Mouse (Mus musculus): Measurements from ENCODE around the gene Tgm2.

Tgm2 gene

DNA sequence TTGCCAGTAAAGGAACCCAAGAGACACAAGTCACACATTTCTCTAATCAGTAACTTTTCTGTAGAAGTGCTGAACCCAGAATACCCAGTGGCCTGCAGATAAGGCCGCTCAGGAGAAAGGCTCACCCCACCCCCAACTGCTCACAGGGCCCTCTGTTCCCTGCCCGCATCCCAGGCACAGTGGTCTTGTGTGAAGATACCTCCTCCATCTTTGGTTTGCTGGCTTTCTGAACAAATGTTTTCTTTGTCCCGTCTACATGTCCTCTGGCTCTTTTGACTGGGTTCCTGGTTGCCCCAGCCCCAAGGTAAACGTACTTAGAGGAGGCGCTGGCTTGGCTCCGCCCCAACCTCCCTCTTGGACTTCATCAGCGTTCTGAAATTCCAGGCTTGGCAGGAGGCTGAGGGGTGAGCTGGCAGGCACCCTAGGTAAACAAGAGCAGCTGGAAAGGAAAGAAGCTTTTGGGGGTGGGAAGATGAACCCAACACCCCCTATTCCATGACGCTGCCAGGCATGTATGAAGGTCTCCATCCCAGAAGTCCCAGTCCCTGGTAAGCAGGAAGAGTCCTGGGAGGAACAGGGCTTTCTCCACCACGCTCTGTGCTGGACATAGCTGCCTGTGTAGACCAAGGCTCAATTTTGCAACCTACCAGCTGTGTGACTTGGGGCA lies 32.5 kb downstream of the Tgm2 start:
- DNase-seq (ENCODE audit: low spot score): no peak

- DNase-seq (ENCODE audit: low spot score): no peak
Observed at GRCm38 (mm10) chr2:158109516-158109915, 36.7 kb downstream of the Tgm2 start.

GRCm38 (mm10) chr2:158106947-158107587 lies 39.2 kb downstream of the Tgm2 start:
- DNase-seq (ENCODE audit: low spot score): no peak

DNA sequence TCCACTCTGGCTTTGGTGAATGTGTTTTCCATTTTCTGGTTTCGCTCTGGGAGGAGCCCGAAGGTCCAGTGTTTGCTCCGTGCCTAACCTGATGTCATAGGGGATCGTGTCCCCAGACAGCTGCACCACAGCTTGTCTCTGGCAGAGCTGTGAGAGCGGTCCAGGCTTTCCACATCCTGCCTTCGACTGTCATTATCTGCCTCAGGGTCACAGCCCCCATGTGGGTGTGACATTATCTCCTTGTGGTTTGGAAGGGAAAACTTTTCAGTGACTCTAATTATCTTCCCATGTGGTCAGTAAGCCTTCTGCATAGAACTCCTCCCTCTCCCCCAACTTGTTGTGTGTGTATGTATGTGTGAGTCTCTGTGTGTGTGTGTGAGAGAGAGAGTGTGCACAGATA lies 40.6 kb downstream of the Tgm2 start:
- DNase-seq (ENCODE audit: low spot score): no peak

- DNase-seq (ENCODE audit: low spot score): no peak
Observed at GRCm38 (mm10) chr2:158104966-158105365, 41.3 kb downstream of the Tgm2 start.

DNA sequence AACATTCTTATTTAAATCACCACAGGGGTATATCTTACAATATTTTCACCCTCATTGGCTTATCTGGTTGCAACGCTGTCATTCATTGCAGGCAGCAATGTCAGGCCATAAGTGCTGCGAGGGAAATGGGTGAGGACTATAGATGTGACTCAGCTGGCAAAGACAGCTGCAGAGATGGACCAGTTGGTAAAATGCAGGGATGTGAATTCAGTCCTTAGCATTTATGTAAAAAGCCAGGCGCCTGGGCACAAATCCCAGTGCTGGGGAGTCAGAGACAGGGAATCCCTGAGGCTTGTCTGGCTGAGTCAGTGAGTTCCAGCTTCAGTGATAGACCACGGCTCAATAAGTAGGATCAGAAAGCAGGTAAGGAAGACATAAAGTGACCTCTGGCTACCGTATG lies 44.5 kb downstream of the Tgm2 start:
- no peak for DNase-seq (ENCODE audit: low spot score)

- DNase-seq (ENCODE audit: low spot score): no peak
Observed at GRCm38 (mm10) chr2:158099537-158099936, 46.7 kb downstream of the Tgm2 start.

DNA sequence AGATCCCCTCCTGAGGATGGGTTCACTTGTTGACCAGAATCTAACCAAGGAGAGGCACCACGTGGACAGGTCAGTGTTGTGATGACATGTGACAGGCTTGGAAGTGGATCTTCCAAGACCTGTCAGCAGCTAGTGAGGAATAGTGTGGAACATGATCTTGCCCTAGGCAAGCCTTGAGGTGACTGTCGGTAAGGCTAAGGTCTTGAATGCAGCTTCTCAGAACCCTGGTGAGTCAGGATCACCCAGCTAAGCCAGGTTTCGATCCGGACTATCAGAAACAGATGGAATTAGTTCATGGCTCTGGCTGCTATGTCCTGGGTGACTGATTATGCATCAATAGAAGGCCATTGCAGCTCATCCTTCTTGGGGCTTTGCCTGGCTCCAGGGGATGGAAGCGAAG lies 47.5 kb downstream of the Tgm2 start:
- no peak for DNase-seq (ENCODE audit: low spot score)

DNA sequence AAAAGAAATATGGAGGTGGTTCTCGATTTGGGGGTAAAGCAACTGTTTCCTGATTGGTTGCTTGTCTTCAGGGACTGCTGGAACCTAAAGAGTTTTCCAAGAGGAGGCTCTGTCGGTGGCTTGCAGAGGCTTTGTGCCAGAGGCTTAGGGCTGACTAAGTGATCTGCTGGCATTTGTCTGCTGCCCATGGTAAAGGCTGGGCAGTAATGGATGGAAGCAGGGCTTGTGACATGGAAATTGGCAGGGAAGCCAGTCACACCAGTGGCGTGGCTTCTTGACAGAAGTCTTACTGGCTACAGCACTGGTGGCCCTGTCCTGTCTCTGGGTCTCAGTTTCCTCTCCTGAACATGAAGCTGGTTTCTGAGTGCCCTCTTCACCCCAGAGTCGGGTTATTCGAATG lies 49.2 kb downstream of the Tgm2 start:
- no peak for DNase-seq (ENCODE audit: low spot score)

DNA sequence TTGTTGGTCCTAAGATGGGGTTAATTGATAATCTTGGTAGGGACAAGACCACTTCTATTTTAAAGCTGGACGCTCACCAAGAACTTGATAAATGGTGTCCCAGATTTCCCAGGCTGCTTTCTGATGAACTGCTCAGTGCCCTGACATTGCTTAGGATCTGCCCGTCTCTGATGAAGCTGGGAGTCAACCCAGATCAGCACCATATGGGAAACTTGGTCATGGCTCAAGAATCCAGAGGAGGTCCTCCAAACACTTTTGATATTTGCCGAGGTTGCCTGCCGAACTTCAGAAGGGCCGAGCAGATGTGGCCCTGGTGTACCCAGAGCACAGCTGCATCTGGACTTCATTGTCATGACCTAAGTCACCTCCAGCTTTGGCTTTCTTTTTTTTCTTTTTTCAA lies 51.4 kb downstream of the Tgm2 start:
- no peak for DNase-seq (ENCODE audit: low spot score)

GRCm38 (mm10) chr2:158094300-158094699 lies 51.9 kb downstream of the Tgm2 start:
- DNase-seq (ENCODE audit: low spot score): no peak

DNA sequence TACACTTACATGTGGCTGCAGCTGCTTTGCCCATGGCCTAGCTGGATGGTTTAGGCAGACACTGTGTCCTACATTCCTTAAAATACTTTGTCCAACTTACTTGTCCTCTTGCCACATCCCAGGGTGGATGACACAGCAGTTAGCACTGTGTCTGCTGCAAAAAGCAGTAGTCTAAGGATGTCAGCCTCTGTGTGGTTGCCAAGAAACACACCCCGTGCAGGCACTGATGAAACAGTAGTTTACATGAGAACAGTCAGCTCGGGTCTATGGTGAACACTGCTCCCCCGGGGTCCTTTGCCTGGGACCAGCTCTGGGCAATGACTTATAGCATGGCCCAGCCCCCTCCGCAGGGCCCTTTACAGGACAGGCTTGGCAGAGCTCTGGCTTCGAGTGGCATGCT lies 52.9 kb downstream of the Tgm2 start:
- no peak for DNase-seq (ENCODE audit: low spot score)

GRCm38 (mm10) chr2:158090096-158090495 lies 56.1 kb downstream of the Tgm2 start:
- no peak for DNase-seq (ENCODE audit: low spot score)

- no peak for DNase-seq (ENCODE audit: low spot score)
Observed at GRCm38 (mm10) chr2:158084486-158084885, 61.8 kb downstream of the Tgm2 start.

- DNase-seq (ENCODE audit: low spot score): no peak
Observed at GRCm38 (mm10) chr2:158080622-158081241, 65.5 kb downstream of the Tgm2 start.

DNA sequence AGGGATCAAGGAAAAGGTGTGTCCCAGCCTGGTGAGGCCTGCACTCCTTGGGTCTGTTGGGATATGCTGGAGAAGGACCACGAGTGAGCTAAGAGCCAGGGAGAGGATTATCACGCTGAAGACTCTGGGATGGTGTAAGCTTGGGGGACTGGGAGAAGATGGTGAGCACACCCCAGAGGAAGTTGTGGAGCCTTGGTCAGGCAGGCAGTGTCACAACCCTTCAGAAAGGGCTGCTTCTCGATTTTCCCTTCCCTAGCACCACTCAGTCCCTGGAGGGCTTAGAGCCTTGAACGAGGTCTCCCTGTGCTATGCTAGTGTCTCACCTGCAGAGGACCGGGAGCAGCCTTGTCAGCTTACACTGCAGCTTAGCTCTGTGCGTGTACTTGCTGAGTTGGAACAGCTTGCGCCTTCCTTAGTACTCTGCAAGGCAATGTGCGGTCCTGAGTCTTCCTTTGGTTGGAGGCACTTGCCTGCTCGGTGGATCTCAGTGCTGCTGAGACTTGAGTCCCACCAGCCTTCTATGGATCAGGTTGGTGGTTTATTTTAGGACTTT lies 66.3 kb downstream of the Tgm2 start:
- no peak for DNase-seq (ENCODE audit: low spot score)

GRCm38 (mm10) chr2:158078971-158079370 lies 67.3 kb downstream of the Tgm2 start:
- DNase-seq (ENCODE audit: low spot score): no peak

- no peak for DNase-seq (ENCODE audit: low spot score)
Observed at GRCm38 (mm10) chr2:158077981-158078380, 68.3 kb downstream of the Tgm2 start.

DNA sequence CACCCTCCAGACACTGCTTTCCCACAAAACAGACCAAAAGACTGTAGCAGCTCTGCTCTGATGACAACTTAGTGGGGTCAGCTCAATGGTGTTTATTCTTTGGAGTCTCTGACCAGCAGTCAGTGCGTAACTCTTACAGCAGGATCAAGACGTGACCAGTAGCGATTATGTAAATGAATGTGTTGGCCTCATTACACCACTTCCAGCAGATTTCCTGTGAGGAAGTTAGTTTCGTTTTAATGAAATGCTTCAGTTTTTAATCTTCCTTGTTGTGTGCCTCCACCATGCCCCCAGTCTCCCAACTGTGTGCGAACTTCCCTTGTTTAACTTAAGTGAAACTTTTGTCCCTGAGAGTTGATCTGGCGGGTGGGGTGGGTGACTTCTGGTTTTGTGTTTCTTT lies 69.5 kb downstream of the Tgm2 start:
- no peak for DNase-seq (ENCODE audit: low spot score)

GRCm38 (mm10) chr2:158074835-158075234 lies 71.4 kb downstream of the Tgm2 start:
- no peak for DNase-seq (ENCODE audit: low spot score)

DNA sequence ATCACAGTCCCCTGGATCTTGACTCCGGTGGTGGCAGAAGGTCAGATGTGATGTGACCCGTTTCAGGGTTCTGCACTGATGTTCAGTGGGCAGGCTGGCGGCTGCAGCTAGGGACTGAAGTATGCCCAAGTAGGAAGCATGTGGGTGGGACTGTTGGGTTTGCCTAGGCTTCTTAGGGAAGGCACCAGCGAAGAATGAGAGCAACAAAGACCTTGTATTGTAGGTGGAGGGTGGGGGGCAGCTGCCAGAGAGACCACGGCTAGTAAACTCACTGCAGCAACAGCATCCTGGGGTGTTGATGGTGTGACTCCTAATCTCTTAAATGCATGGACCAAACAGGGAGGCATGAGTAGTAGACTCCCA lies 74.6 kb downstream of the Tgm2 start:
- no peak for DNase-seq (ENCODE audit: low spot score)

- no peak for DNase-seq (ENCODE audit: low spot score)
Observed at GRCm38 (mm10) chr2:158070885-158071632, 75.2 kb downstream of the Tgm2 start.
